16 mouse cellular contexts compared by ENCODE assay signal in the genomic region with DNA sequence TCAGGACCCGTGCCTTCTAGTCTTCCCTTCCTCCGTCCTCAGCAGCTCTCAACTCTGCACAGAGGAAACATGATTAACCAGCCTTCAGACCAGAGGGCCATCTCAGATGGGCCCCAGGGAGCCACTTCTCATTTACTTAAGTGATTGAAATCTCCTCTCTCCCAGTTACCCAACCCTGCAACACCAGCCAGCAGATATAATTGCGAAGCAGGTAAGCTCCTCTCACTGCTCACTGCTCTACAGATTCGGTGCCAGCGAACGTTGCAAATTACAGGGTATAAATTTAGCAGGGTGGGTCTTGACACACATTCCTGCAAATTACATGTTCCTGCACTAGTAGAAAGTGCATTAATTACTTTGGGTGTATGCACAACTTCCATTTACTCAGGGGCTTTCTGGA. TPM values are rescaled to one million over a fixed set of nuclear protein-coding genes. Genes with fewer than 3 reads are reported as not detected.
DNase-seq lines count a peak whose midpoint lies in the region; ATAC-seq and TF ChIP-seq lines count a peak whose summit lies in the region.
"Had no signal": no experiment of that assay in that cellular context is flagged by ENCODE, and none has a peak within 500 bp of the region (broad histone marks: within the 10 kb centered on the region; RNA-seq: fewer than 3 reads in every experiment).

No protein-coding gene starts in this region.

- WGBS in forebrain, embryonic 15.5 days: 38% methylated on average over 6 of the region's 6 CpGs
- WGBS in forebrain, embryonic 11.5 days: 48% methylated on average over 6 of the region's 6 CpGs
- 45% methylated on average over 6 of the region's 6 CpGs for WGBS in lung, postnatal 0 days
- WGBS in lung, adult 2 months: 70% methylated on average over 6 of the region's 6 CpGs
- WGBS in neural tube, embryonic 15.5 days: 18% methylated on average over 6 of the region's 6 CpGs

- H3K36me3 ChIP-seq in forebrain, embryonic 15.5 days: no peaks in the 10 kb centered on the region
- H3K36me3 ChIP-seq in forebrain, embryonic 11.5 days (ENCODE audit: control insufficient read depth, insufficient read depth, low read length): no peaks in the 10 kb centered on the region
- H3K36me3 ChIP-seq in lung, postnatal 0 days (ENCODE audit: insufficient read depth, low read length): no peaks in the 10 kb centered on the region
- no peaks in the 10 kb centered on the region for H3K36me3 ChIP-seq in neural tube, embryonic 15.5 days
- H3K36me3 ChIP-seq: G1E; kidney, embryonic 15.5 days; lung, embryonic 15.5 days; neural tube, embryonic 12.5 days had no signal

- no peak for TF ChIP-seq CTCF in lung, postnatal 0 days (IDR thresholded peaks at IDR 0.05)
- TF ChIP-seq CTCF in lung, adult 2 months (IDR thresholded peaks at IDR 0.05; ENCODE audit: insufficient read depth, low read length): no peak

- DNase-seq in forebrain, embryonic 11.5 days (ENCODE audit: low spot score): no peak
- DNase-seq in lung, postnatal 0 days (ENCODE audit: low spot score): no peak
- no peak for DNase-seq in lung, adult 2 months
- DNase-seq in gonadal fat pad, adult 2 months (ENCODE audit: low read depth): peak; percentile 70
- DNase-seq in frontal cortex, postnatal 10 days (ENCODE audit: low spot score in 2 of 2): no peak
- no peak for DNase-seq in testis, postnatal 14 days (ENCODE audit: low spot score)
- DNase-seq: B cell, adult 2 months; cerebellum, adult 18-20 months; heart, postnatal 4 days; liver had no signal

- no peaks in the 10 kb centered on the region for H3K9me3 ChIP-seq in forebrain, embryonic 15.5 days
- no peaks in the 10 kb centered on the region for H3K9me3 ChIP-seq in forebrain, embryonic 11.5 days (ENCODE audit: control insufficient read depth, low read length)
- H3K9me3 ChIP-seq in lung, postnatal 0 days (ENCODE audit: low read length): no peaks in the 10 kb centered on the region
- no peaks in the 10 kb centered on the region for H3K9me3 ChIP-seq in neural tube, embryonic 15.5 days (replicated peaks)
- H3K9me3 ChIP-seq: G1E; kidney, embryonic 15.5 days; lung, embryonic 15.5 days; neural tube, embryonic 12.5 days had no signal

- no peak for TF ChIP-seq EP300 in lung, postnatal 0 days (IDR thresholded peaks at IDR 0.05)

- no peaks in the 10 kb centered on the region for H3K27me3 ChIP-seq in forebrain, embryonic 15.5 days
- H3K27me3 ChIP-seq in forebrain, embryonic 11.5 days (ENCODE audit: control insufficient read depth, insufficient read depth, low read length): no peaks in the 10 kb centered on the region
- H3K27me3 ChIP-seq in lung, postnatal 0 days (replicated peaks; ENCODE audit: insufficient read depth, low read length): no peaks in the 10 kb centered on the region
- no peaks in the 10 kb centered on the region for H3K27me3 ChIP-seq in neural tube, embryonic 15.5 days (replicated peaks)
- H3K27me3 ChIP-seq: lung, embryonic 15.5 days; neural tube, embryonic 12.5 days had no signal

- no peak overlapping the region for H3K4me3 ChIP-seq in forebrain, embryonic 15.5 days
- no peak overlapping the region for H3K4me3 ChIP-seq in forebrain, embryonic 11.5 days (ENCODE audit: low read depth, low read length)
- H3K4me3 ChIP-seq in lung, postnatal 0 days (ENCODE audit: low read depth, low read length): no peak overlapping the region
- H3K4me3 ChIP-seq in lung, adult 2 months (replicated peaks; ENCODE audit: extremely low read depth, low read depth, low read length): no peak overlapping the region
- no peak overlapping the region for H3K4me3 ChIP-seq in neural tube, embryonic 15.5 days (replicated peaks)
- H3K4me3 ChIP-seq: kidney, embryonic 15.5 days; lung, embryonic 15.5 days; neural tube, embryonic 12.5 days had no signal

- TF ChIP-seq POLR2A in lung, adult 2 months (IDR thresholded peaks at IDR 0.05; ENCODE audit: borderline replicate concordance, extremely low read depth, low read depth, low read length): no peak

- no peak overlapping the region for H3K9ac ChIP-seq in forebrain, embryonic 15.5 days (replicated peaks)
- no peak overlapping the region for H3K9ac ChIP-seq in forebrain, embryonic 11.5 days (ENCODE audit: low read length)
- no peak overlapping the region for H3K9ac ChIP-seq in lung, postnatal 0 days (replicated peaks; ENCODE audit: low read depth)
- no peak overlapping the region for H3K9ac ChIP-seq in neural tube, embryonic 15.5 days (replicated peaks)
- H3K9ac ChIP-seq: kidney, embryonic 15.5 days; lung, embryonic 15.5 days; neural tube, embryonic 12.5 days had no signal

- 0 out of 2 replicates have a peak overlapping the region, but pooled peaks have one; percentile 4 for H3K27ac ChIP-seq in forebrain, embryonic 15.5 days (replicated peaks)
- H3K27ac ChIP-seq in forebrain, embryonic 11.5 days (ENCODE audit: low read depth, low read length): no peak overlapping the region
- peak overlapping the region; percentile 47; the same call in 1 of the 2 replicates for H3K27ac ChIP-seq in lung, postnatal 0 days (ENCODE audit: low read length)
- 0 out of 2 replicates have a peak overlapping the region, but pooled peaks have one; percentile 18 for H3K27ac ChIP-seq in neural tube, embryonic 15.5 days (replicated peaks)
- H3K27ac ChIP-seq: lung, embryonic 15.5 days had no signal

- H3K4me2 ChIP-seq in forebrain, embryonic 15.5 days (replicated peaks): no peak overlapping the region
- H3K4me2 ChIP-seq in forebrain, embryonic 11.5 days (ENCODE audit: low read depth, low read length, severe bottlenecking): no peak overlapping the region
- H3K4me2 ChIP-seq in lung, postnatal 0 days (replicated peaks; ENCODE audit: low read depth, low read length): no peak overlapping the region
- peak overlapping the region; percentile 15; the same call in 1 of the 2 replicates for H3K4me2 ChIP-seq in neural tube, embryonic 15.5 days
- H3K4me2 ChIP-seq: kidney, embryonic 15.5 days; lung, embryonic 15.5 days; neural tube, embryonic 12.5 days had no signal

- peaks cover 57% of the 10 kb centered on the region for H3K4me1 ChIP-seq in forebrain, embryonic 15.5 days
- peaks cover 7% of the 10 kb centered on the region; the same call in 1 of the 2 replicates for H3K4me1 ChIP-seq in forebrain, embryonic 11.5 days (replicated peaks; ENCODE audit: control insufficient read depth, insufficient read depth, low read length)
- H3K4me1 ChIP-seq in lung, postnatal 0 days (ENCODE audit: insufficient read depth, low read depth, low read length): peaks cover 24% of the 10 kb centered on the region; the same call in 1 of the 2 replicates
- H3K4me1 ChIP-seq in lung, adult 2 months (ENCODE audit: control insufficient read depth, insufficient read depth, low read length): peaks cover 7% of the 10 kb centered on the region
- H3K4me1 ChIP-seq in neural tube, embryonic 15.5 days: peaks cover 63% of the 10 kb centered on the region

- ATAC-seq in forebrain, embryonic 15.5 days (replicated peaks): no peak
- ATAC-seq in forebrain, embryonic 11.5 days (replicated peaks; ENCODE audit: low FRiP score): no peak
- no peak for ATAC-seq in lung, postnatal 0 days
- ATAC-seq in neural tube, embryonic 15.5 days (ENCODE audit: low FRiP score): no peak

RNA-seq across cellular contexts. Expression of a gene that starts 48.3 kb away (rescaled TPM):
- polyA plus RNA-seq in forebrain, embryonic 15.5 days (2015; fragmentation: Nextera tagmentation; extraction: Ambion mirVana): 30.0 and 31.1 TPM in 2 replicates
- 56.8 and 60.7 TPM in 2 replicates for polyA plus RNA-seq in forebrain, embryonic 11.5 days (2014; fragmentation: Nextera tagmentation; extraction: Ambion mirVana)
- 14.6 and 16.3 TPM in 2 replicates for polyA plus RNA-seq in lung, postnatal 0 days (2015; fragmentation: Nextera tagmentation; extraction: Ambion mirVana)
- polyA plus RNA-seq in lung, adult 2 months (2012; rRNA removed): 9.0 and 14.6 TPM in 2 replicates
- polyA plus RNA-seq in gonadal fat pad, adult 2 months (2012; rRNA removed): 9.8 and 16.0 TPM in 2 replicates
- 30.7 and 32.6 TPM in 2 replicates for polyA plus RNA-seq in neural tube, embryonic 15.5 days (2015; fragmentation: Nextera tagmentation; extraction: Ambion mirVana)
